Mouse (Mus musculus): ENCODE data around the gene Stard8. TPM values are rescaled to one million over a fixed set of nuclear protein-coding genes. Genes with fewer than 3 reads are reported as not detected.
"Not testable (repeated sequence)": the region's sequence is repeated elsewhere in the genome, so short reads cannot be mapped to it uniquely, and the experiment has no call there.

Stard8 gene
- 10 to 100 TPM; 37.8 to 44.9 TPM for total RNA-seq (2021)

DNA sequence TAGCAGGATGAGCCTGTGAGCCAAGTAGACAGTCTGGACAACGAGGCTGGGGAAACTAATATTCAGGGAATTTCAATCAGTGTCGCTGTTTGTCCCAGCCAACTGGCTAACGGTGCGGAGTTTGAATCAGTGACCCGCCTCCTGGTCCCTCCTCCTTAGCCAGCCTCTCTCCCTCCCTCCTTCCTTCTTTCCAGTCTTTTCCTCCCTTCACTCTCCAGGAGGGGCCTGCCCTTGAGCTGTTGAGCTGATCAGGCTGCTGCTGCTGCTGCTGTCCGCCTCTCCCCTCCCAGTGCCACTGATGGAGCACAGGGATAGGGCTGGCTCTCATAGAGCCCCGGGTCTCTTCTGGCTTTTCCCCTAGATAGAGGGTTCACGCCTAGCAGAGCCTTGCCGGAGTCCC lies at the start of gene Stard8:
Gene Stard8, plus strand, starts transcription at position 203 of the 400 bp plus-strand sequence.
- no peak for DNase-seq (ENCODE audit: low spot score in 2 of 2)
- intact Hi-C loops (cut with DNase I), result no loop called here

DNA sequence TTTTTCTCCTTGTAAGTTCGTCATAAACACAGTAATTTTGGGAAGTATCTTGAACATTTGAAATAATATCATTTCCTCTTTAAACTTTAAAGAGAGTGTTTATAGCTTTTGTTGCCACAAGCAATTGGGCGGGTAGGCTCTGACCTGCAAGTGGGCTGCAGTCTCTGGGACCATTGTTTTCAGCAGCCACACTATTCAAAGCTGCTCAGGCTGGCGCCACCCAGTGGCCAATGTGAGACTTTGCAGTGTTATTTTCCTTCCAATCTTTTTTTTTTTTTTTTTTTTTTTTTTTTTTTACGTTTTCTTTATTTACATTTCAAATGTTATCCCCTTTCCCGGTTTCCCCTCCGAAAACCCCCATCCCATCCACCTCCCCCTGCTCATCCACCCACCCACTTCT lies 49.1 kb upstream of the Stard8 start:
- intact Hi-C loops (cut with DNase I), result no loop called here
- no peak for DNase-seq (ENCODE audit: low spot score in 2 of 2)

DNA sequence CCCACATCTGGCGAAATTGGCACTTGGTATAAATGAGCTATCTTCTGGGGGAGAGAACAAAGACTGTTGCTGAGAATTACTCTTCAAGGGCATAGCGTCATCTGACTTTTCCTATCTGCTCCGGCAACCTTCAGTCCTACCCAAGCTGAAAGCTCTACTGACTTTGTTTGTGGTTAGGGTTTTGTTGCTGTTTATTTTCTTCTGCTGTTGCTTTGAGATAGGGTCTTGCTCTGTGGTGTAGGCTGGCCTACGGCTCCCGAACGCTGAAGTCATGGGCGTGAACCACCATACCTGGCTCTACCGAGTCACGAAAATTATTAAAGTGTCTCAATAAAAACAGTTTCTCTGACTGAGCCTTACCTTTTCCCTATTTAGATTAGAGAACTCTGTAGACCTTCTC lies 44.8 kb upstream of the Stard8 start:
- intact Hi-C loops (cut with DNase I), result no loop called here
- no peak for DNase-seq (ENCODE audit: low spot score in 2 of 2)

DNA sequence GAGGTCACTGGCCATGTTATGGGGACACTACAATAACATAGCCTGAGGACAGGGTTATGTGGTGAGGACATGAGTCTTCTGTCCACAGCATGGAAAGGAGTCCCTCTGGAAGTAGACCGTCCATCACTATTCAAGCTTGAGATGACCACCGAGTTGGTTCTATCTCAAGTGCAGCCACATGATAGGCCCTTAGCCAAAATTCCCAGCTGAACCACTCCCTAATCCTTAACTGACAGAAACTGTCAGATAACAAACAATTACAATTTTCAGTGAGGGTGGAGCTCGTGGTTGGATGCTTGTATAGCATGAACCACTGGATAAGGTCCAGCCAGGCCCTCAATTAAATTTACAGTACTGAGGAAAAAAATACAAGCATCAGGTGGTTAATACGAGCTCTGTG lies 44.0 kb upstream of the Stard8 start:
- DNase-seq (ENCODE audit: low spot score in 2 of 2), result no peak

DNA sequence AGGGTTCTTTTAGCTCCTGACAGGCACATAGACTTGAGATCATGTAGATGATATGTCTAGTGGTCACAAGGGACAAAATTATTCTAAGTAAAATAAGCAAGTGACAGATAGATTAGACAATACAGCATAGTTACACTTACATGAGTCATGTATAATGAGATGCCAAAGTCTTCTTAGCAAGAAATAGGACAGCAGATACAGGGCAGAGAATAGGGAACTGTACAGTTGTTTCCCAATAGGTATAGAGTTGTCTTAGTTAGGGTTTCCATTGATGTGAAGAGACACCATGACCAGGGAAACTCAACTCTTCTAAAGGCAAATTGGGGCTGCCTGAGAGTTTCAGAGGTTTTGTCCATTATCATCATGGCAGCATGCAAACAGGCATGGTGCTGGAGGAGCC lies 39.3 kb upstream of the Stard8 start:
- intact Hi-C loops (cut with DNase I), result no loop called here
- no peak for DNase-seq (ENCODE audit: low spot score in 2 of 2)

More for the DNA sequence above, 44.0 kb upstream of the Stard8 start:
- intact Hi-C loops (cut with DNase I), result no loop called here

DNA sequence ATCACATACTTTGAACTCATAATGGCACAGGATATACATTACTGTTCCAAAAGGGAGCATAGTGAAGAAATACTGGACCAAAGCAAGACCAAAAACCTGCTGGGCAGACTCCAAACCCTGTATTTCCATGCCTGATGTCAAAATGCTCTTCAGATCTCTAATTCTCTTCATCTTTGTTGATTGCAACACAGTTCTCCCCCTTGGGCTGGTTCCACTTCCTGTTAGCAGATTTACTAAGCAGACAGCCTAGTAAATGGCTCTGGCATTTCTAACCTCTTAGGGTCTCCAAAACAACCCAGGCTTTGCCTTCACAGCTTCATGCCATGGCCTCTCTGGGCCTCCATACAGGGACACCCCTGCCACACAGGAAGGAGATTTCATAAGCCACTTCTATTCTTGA lies 38.5 kb upstream of the Stard8 start:
- DNase-seq (ENCODE audit: low spot score in 2 of 2), result no peak
- intact Hi-C loops (cut with DNase I), result no loop called here

DNA sequence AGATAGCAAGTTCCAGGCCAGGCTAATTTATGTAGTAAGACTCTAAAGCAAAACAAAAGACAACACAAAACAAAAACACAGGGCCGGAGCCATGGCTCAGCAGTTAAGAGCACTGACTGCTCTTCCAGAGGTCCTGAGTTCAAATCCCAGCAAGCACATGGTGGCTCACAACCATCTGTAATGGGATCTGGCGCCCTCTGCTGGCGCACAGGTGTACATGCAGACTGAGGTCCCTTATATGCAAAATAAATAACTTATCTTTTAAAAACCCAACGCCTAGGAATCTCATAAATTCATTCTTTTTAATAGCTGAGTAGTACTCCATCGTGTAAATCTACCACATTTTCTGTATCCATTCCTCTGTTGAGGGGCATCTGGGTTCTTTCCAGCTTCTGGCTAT lies 16.4 kb upstream of the Stard8 start:
- intact Hi-C loops (cut with DNase I); DNase-seq (ENCODE audit: low spot score in 2 of 2): not testable (repeated sequence)

DNA sequence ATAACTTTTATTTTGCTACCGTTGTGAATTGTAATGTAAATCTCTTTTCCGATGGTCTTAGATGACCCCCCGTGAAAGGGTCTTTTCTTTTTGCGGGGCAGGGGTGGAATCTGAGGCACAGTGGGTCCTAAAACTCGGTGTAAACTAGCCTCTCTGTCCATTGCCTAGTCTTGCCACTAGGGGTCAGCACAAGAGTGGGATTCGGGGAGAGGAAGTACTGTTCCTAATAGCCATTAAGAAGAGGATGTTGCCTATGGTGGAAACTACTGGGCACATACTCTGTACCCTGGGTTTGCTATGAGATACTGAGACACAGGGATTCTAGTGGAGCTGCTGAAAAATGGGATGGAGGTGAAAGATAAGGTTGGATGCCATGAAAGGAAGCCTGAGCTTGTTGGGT lies 13.5 kb upstream of the Stard8 start:
- intact Hi-C loops (cut with DNase I), result no loop called here
- peak; percentile 24 to 37 for DNase-seq (ENCODE audit: low spot score in 2 of 2)

DNA sequence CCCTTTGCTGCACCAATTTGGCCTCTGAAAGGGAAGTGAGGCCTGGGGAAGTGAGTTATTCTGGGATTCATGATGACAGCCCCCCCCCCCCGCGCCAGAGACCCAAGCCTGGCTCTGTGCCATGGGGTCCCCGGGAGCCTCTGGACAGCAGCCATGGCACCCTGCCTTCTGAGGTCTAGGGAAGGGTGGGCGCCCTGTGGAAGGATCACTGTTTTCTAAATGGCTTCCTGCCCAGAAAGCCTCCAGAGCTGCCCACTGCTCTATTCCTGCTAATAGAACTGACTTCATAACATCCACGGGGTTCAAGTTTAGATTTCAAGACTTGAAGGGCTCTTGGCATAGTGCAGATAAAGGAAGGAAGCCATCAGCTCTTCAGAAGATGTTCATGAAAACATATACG lies 983 bp upstream of the Stard8 start:
- DNase-seq (ENCODE audit: low spot score in 2 of 2), result no peak
- intact Hi-C loops (cut with DNase I), result no loop called here

DNA sequence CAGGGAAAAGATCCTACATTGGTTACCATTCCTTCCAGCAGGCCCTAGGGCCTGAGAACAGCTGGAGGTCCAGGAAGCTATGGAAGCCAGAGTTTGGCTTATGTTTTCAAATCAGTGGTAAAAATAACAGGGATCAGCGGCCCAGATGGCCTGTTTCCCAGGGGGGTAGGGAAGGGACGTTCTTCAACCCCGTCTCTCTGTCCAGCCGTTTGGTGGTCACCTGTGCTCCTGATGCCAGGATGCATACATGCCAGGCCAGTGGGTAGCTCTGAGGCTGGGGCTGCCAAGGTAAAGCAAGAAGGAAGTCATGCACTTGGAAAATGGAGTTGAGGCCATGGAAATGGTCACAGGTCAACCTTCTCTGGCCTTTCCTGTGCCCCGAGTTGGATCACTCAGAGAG lies 7.5 kb downstream of the Stard8 start:
- no peak for DNase-seq (ENCODE audit: low spot score in 2 of 2)
- intact Hi-C loops (cut with DNase I), result no loop called here

DNA sequence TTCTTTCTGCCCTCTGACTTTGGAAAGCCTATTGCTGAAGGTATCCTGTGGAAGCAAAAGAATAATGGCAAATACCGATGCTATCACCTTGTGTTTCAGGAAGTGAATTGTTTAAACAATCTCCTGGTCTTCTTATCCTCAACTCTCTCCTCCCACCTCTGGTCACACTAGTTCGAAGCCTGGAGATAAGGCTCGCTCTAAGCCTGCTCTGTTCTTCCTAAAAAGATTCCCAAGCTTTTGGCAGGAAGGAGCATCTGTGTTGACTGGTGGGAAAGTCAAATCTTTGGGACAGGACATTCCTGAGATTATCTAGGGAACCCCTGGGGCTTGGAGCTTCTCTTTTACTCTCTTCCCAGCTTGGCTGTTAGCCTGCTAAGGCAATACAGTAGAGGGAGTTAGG lies 8.2 kb downstream of the Stard8 start:
- DNase-seq (ENCODE audit: low spot score in 2 of 2), result no peak
- intact Hi-C loops (cut with DNase I), result no loop called here

DNA sequence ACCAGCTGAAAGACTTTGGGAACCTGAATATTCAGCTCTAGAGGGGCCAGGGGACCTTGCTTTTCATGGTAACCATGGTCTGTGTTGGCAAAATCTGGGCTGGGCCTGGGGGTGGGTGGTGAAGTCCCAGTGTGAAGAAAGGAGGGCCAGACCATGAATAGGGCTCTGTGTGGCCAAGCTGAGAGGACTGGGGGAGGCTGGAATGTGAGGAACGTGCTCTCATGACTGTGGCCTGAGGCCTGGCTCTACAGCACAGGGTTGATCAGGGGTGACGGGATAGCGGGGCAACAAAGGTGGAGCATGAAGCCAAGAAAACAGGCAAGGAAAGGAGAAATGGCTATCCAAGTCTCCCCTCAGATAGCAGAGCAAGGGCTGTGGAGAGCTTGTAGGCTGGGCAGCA lies 9.4 kb downstream of the Stard8 start:
- DNase-seq (ENCODE audit: low spot score in 2 of 2), result no peak
- intact Hi-C loops (cut with DNase I), result no loop called here

DNA sequence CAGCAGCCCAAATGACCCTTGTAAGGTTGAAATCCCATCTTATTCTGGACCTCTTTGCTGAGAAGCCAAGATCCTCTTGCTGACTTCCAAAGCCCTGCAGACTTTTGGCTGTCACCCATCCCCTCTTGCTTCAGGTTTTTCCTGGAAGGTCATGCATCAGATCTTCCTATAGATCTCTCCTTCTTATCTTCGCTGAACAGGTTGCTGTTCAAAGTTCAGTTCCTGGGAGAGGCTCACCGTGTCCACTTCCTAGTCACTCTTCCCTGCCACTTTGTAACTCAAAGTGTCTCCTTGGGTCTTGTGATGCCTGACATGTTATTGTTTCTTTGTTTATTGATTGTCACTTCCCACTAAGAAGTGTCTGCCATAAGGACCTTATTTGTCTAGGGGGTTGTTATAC lies 12.7 kb downstream of the Stard8 start:
- intact Hi-C loops (cut with DNase I), result no loop called here

DNA sequence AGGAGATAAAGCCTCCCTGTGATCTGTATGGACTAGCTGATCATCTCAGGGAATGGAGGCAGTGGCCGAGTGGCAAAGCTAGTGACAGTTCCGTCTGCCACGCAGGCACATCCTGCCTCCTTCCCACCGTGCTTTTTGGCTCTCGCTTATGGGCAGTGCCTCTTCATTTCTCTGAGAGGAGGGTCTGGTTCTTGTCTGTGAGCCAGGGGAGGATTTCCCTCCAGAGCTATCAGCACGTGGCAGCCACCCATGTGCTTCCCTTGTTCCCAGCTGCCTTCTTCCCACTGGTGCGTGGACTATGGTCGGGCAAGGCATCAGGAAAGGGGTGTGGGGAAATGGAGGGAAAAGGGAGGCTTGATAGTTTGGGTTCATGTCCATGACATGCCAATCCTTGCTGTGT lies 13.9 kb downstream of the Stard8 start:
- DNase-seq (ENCODE audit: low spot score in 2 of 2), result no peak
- intact Hi-C loops (cut with DNase I), result no loop called here

More for the DNA sequence above, 12.7 kb downstream of the Stard8 start:
- no peak for DNase-seq (ENCODE audit: low spot score in 2 of 2)

DNA sequence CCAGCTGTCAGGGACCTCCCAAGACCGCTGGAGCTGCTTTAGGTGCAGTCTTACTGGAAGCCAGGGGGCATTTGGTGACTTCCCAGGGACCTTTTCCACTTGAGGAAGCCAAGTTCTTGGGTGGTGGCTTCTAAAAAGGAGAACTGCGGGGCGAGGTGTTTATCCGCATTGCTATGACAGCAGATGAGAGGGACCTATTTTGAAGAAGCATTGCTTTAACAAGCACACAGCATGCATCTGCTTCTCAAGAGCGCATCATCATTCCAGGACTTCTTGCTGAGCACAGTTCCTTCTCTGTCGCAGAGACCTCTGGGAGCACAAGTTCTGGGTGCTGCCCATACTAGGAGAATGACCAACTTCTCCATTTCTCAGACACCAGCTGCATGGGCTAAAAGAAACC lies 14.8 kb downstream of the Stard8 start:
- peak in 1 of 2 experiments; percentile 12 for DNase-seq (ENCODE audit: low spot score in 2 of 2)
- intact Hi-C loops (cut with DNase I), result no loop called here

DNA sequence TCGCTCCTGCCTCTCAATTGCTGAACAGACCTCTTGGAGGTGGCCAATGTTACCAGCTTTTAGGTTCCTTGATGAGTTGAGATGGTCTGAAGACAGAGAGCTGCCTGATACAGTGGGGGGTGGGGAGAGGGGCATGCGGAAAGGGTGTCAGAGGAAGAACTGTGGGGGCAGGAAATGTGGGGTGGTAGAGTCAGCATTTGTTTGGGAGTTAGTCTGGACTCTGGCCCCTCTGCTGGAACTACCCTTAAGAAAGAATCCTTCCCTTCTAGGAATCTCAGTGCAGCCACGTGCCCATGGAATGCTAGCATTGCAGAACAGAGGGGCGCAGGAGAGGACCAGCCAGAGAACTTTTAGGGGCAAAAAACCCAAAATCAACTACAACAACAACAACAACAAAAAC lies 16.3 kb downstream of the Stard8 start:
- no peak for DNase-seq (ENCODE audit: low spot score in 2 of 2)
- intact Hi-C loops (cut with DNase I), result no loop called here

DNA sequence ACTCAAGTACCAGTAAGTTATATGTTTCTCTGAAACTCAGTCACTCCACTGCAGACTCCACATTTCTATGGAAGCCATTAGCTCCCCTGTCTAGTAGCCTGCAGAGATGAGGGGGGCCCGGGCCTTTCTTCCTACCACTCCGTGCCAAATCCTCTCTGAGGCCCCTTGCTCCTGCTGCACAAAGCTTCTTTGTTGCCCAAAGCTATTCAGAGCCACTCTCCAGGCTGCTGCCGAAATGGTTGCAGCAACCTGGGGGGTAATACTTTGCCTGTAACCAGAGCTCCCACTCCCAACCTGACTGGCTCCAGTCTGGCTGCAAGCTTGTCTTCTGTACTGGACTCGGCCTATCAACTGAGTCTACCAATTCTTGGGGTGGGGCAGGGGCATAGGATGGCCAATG lies 17.2 kb downstream of the Stard8 start:
- DNase-seq (ENCODE audit: low spot score in 2 of 2), result no peak
- intact Hi-C loops (cut with DNase I), result no loop called here

DNA sequence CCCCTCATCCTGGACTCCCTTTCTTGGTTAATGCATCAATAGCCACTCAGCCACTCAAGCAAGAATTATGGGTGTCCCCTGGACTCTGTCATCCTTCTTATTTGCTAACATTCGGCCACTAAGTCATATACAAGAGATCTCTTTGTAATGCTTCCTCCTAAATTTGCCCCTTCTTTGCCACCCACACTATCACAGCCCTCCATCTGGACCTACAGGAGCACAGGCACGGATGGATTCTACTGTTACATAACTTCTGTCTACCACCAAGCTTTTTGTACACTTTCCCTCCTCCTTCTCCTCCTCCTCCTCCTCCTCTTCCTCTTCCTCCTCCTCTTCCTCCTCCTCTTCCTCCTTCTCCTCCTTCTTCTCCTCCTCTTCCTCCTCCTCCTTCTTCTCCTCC lies 18.5 kb downstream of the Stard8 start:
- no peak for DNase-seq (ENCODE audit: low spot score in 2 of 2)

DNA sequence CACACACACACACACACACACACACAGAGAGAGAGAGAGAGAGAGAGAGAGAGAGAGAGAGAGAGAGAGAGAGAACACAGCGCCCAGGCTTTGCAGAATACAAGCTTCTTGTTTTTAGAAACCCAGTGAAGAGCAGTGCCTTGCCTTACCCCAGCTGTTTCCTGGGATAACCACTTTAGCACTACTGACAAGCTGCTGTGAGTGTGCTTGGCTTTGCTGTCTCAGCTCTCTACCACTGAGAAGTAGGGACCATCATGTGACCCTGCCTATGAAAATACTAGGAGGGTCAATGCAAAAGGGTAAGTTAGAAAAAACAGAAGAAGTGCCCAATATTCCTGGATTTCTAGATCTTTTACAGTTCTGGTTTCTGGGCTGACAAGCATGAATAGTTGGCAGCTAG lies 20.9 kb downstream of the Stard8 start:
- DNase-seq (ENCODE audit: low spot score in 2 of 2), result no peak
- intact Hi-C loops (cut with DNase I), result no loop called here

More for the DNA sequence above, 18.5 kb downstream of the Stard8 start:
- intact Hi-C loops (cut with DNase I), result no loop called here

DNA sequence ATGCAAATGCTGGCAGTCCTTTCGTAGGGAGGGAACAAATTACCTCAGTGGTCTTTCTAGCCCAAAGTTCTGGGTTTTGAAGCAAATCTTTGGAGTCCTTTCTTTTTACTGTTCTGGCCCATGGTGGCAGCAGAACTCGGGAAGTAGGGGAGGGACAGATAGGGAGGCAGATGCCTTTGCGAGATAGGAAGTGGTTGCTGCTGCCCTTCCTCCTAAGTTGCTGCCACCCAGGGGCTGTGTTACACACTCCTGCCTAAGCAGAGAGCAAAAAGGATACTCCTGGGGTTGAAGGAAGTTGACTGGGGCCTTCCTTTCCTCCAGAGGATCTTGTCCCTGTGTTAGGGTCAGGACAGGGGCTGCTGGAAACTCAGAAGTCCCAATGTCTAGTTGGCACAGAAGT lies 32.4 kb downstream of the Stard8 start:
- DNase-seq (ENCODE audit: low spot score in 2 of 2), result no peak
- intact Hi-C loops (cut with DNase I), result no loop called here

DNA sequence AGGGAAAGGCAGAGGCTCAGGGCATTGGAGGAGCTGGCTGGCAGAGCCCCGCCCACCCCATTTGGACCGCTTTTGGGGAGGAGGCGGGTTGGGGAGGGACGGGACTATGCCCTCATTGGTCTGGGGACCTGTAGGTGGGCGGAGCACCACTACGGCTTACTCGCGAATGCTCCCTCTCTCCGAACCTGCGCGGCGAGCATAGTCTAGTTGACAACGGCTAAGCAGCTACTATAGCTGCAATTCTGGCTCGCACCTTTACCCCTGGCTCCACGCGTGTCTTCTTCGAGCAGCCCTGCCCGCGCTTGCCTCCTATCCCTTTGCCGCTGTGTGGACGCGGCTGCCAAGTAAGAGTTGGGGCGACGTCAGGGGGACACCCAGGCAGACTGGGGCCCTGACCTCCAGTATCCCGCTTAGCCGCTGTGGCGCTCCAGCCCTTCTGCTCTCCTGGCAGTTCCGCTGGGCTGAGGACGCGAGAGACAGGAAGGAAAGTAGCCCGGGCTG lies 39.5 kb downstream of the Stard8 start:
- intact Hi-C loops (cut with DNase I), result no loop called here
- DNase-seq (ENCODE audit: low spot score in 2 of 2), result peak; percentile 60 to 70

DNA sequence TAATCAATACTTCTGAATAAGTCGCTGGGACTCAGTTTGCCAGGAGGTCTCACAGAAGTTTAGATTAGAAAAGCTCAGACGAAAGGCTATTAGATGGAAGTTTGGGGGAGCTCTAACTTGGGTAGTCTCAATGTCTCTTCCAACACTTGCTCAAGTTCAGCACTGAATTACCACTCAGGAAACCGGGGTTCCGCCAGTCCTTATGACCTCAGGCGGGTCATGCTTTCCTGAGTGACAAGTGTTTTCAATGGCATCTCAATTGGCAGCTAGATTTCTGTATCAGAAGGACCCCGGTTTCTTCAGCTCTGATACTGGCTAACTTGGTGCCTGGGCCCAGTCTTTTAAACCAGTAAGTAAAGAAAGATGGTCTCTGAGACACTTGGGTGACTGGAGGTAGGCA lies 40.2 kb downstream of the Stard8 start:
- DNase-seq (ENCODE audit: low spot score in 2 of 2), result no peak
- intact Hi-C loops (cut with DNase I), result no loop called here

All from left cerebral cortex, postnatal 36 days (tissue).